Mouse (Mus musculus) kidney, embryonic 16.5 days (tissue): ENCODE results near the gene Clcc1. TPM values are rescaled to one million over a fixed set of nuclear protein-coding genes. Genes with fewer than 3 reads are reported as not detected.

ENCODE experiments used
- ATAC-seq: fragments of 200-750 bp; cut with Nextera tagmentation; 2 replicates; pipeline ENCODE4 v1.8.0; 2017; ENCODE audit warnings: moderate TSS enrichment; ENCODE audit not compliant: low FRiP score, low TSS enrichment
- H3K27ac ChIP-seq: fragments of 300-500 bp; sonication (generic); 2 replicates; pipeline ENCODE4 v1.5.1; 2014; ENCODE audit warnings: low read length
- H3K27me3 ChIP-seq: fragments of 300-500 bp; sonication (generic); 2 replicates; pipeline ENCODE4 v1.6.1; 2014; ENCODE audit warnings: low read length, control low read depth, mixed read lengths; ENCODE audit not compliant: insufficient read depth
- H3K36me3 ChIP-seq: fragments of 300-500 bp; sonication (generic); 2 replicates; pipeline ENCODE4 v1.6.1; 2014; ENCODE audit warnings: low read length, control low read depth, mixed read lengths; ENCODE audit not compliant: insufficient read depth
- H3K4me1 ChIP-seq: fragments of 300-500 bp; sonication (generic); 2 replicates; pipeline ENCODE4 v1.6.1; 2014; ENCODE audit warnings: low read length, control low read depth, mixed read lengths; ENCODE audit not compliant: insufficient read depth
- H3K4me2 ChIP-seq: fragments of 300-500 bp; sonication (generic); replicated peaks from 2 replicates; pipeline ENCODE4 v1.6.1; 2014; ENCODE audit warnings: low read depth, low read length
- H3K4me3 ChIP-seq: fragments of 300-500 bp; sonication (generic); 2 replicates; pipeline ENCODE4 v1.5.1; 2014; ENCODE audit warnings: mild to moderate bottlenecking, low read length
- H3K9ac ChIP-seq: fragments of 300-500 bp; sonication (generic); replicated peaks from 2 replicates; pipeline ENCODE4 v1.6.1; 2014; ENCODE audit warnings: low read length
- H3K9me3 ChIP-seq: fragments of 300-500 bp; sonication (generic); 2 replicates; pipeline ENCODE4 v1.6.1; 2016; ENCODE audit warnings: low read length, control low read depth
- WGBS: fragments of 180-500 bp; shearing (Covaris S2); extraction: QIAGEN DNeasy Blood & Tissue Kit; methylation state at CpG from one replicate; pipeline ENCODE4 v1.1.7; 2014; 5-methylcytosine and 5-hydroxymethylcytosine counted together
- polyA plus RNA-seq: library from polyadenylated mRNA; unstranded; fragments of >200 nt; fragmentation: Nextera tagmentation; extraction: Ambion mirVana; gene quantifications from 2 replicates; pipeline ENCODE4 v1.2.1, GENCODE M21; 2015

Gene Clcc1
- polyA plus RNA-seq, 1 experiment from 2014 or later: 63.9 TPM

DNA sequence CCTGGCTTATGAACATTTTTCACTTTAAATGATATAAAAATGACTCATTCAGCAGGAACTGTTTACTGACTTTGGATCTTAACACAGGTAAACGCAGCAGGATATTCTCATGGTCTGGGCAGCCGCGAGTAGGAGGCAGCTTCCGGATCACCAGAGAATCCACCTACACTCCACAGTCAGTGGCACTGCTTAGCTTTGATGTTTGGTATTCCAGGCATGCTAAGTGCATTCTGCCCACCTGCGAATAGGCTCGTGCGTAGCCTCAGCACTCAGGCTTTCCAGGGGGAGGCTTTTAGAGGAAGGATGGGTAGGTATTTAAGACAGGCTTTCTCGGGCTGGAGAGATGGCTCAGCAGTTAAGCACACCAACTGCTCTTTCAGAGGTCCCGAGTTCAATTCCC is 40.6 kb downstream of the Clcc1 start:
- no peak for ATAC-seq
- Histone ChIP-seq H3K4me3 (no peak overlapping the region), H3K9me3 (no peaks in the 10 kb centered on the region), H3K4me2 (no peak overlapping the region), H3K36me3 (peaks cover 36% of the 10 kb centered on the region), H3K9ac (no peak overlapping the region), H3K27me3 (no peaks in the 10 kb centered on the region), H3K4me1 (no peaks in the 10 kb centered on the region), H3K27ac (no peak overlapping the region)
- 88% methylated on average over 9 of the region's 9 CpGs for WGBS

GRCm38 (mm10) chr3:108698662-108699061 is 44.9 kb downstream of the Clcc1 start:
- no peak overlapping the region for H3K9ac ChIP-seq
- WGBS: 88% methylated on average over 8 of the region's 8 CpGs
- H3K27ac ChIP-seq: no peak overlapping the region
- no peak overlapping the region for H3K4me3 ChIP-seq
- no peaks in the 10 kb centered on the region for H3K4me1 ChIP-seq
- peaks cover 58% of the 10 kb centered on the region for H3K36me3 ChIP-seq
- ATAC-seq: no peak
- no peak overlapping the region for H3K4me2 ChIP-seq
- H3K27me3 ChIP-seq: no peaks in the 10 kb centered on the region
- H3K9me3 ChIP-seq: no peaks in the 10 kb centered on the region

DNA sequence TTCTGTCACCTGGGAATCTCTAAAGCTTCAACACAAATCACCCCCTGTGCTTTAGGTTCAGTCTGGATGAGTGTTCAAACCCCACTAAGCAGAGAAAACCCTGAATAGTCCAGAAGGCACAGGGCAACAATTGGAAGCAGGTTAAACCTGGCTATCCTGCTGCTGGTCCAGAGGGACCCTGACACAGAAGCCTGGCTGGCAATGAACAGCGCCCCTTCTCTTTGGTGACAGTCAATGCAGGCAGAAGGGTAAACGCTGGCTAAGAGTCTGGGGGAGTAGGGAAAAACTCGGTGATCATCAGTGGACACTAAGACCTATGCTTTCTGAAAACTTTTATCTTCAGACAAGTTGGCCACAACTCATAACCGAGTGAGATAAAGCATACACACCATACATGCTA is 46.1 kb downstream of the Clcc1 start:
- H3K27ac ChIP-seq: no peak overlapping the region
- H3K4me3 ChIP-seq: no peak overlapping the region
- no peak overlapping the region for H3K9ac ChIP-seq
- H3K4me2 ChIP-seq: no peak overlapping the region
- no peak for ATAC-seq
- no peaks in the 10 kb centered on the region for H3K9me3 ChIP-seq
- peaks cover 50% of the 10 kb centered on the region for H3K36me3 ChIP-seq
- WGBS: 91% methylated on average over 4 of the region's 4 CpGs
- H3K27me3 ChIP-seq: no peaks in the 10 kb centered on the region
- H3K4me1 ChIP-seq: no peaks in the 10 kb centered on the region

GRCm38 (mm10) chr3:108701256-108701655 is 47.5 kb downstream of the Clcc1 start:
- no peak for ATAC-seq
- Histone ChIP-seq H3K36me3 (peaks cover 44% of the 10 kb centered on the region), H3K27me3 (no peaks in the 10 kb centered on the region), H3K9me3 (no peaks in the 10 kb centered on the region), H3K4me1 (no peaks in the 10 kb centered on the region), H3K27ac (no peak overlapping the region), H3K4me3 (no peak overlapping the region), H3K4me2 (no peak overlapping the region), H3K9ac (no peak overlapping the region)
- WGBS: 81% methylated on average over 1 of the region's 1 CpGs

DNA sequence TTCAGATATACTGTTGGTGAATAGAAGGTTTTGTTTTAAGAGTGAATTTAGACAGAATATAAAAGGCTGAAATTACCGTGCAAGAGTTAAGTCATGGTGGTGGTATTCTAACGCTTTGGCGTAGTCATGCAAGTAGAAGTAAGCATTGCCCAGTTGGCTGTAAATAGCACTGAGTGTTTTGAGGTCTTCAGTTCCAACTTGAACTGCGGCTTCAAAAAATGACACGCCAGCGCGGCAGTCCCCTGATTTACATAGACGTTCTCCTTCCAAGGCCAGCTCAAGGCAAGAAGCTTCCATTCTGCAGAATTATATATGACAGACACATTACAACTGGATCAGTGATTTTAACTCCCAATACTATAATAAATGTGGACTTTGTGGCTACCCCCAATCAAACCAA is 49.1 kb downstream of the Clcc1 start:
- Histone ChIP-seq H3K9ac (no peak overlapping the region), H3K4me1 (no peaks in the 10 kb centered on the region), H3K4me2 (no peak overlapping the region), H3K27me3 (no peaks in the 10 kb centered on the region), H3K4me3 (no peak overlapping the region), H3K36me3 (peaks cover 37% of the 10 kb centered on the region), H3K27ac (no peak overlapping the region), H3K9me3 (no peaks in the 10 kb centered on the region)
- 94% methylated on average over 8 of the region's 8 CpGs for WGBS
- no peak for ATAC-seq

GRCm38 (mm10) chr3:108711296-108711695 is 57.6 kb downstream of the Clcc1 start:
- Histone ChIP-seq H3K4me3 (no peak overlapping the region), H3K36me3 (0 out of 2 replicates have a peak, but pooled peaks cover 6% of the 10 kb centered on the region), H3K27me3 (no peaks in the 10 kb centered on the region), H3K9ac (no peak overlapping the region), H3K4me2 (no peak overlapping the region), H3K27ac (no peak overlapping the region), H3K4me1 (peaks cover 9% of the 10 kb centered on the region), H3K9me3 (no peaks in the 10 kb centered on the region)
- no peak for ATAC-seq
- 93% methylated on average over 5 of the region's 5 CpGs for WGBS

GRCm38 (mm10) chr3:108713065-108713675 is 59.5 kb downstream of the Clcc1 start:
- peak; percentile 85 for ATAC-seq
- Histone ChIP-seq H3K4me2 (peak overlapping the region; percentile 40), H3K4me1 (peaks cover 9% of the 10 kb centered on the region), H3K27me3 (no peaks in the 10 kb centered on the region), H3K4me3 (no peak overlapping the region), H3K36me3 (no peaks in the 10 kb centered on the region), H3K9me3 (no peaks in the 10 kb centered on the region), H3K9ac (no peak overlapping the region), H3K27ac (no peak overlapping the region)
- 26% methylated on average over 3 of the region's 3 CpGs for WGBS

- no peak overlapping the region for H3K9ac ChIP-seq
- no peak for ATAC-seq
- H3K27ac ChIP-seq: no peak overlapping the region
- no peaks in the 10 kb centered on the region for H3K36me3 ChIP-seq
- no peak overlapping the region for H3K4me3 ChIP-seq
- no peaks in the 10 kb centered on the region for H3K9me3 ChIP-seq
- H3K4me1 ChIP-seq: peaks cover 9% of the 10 kb centered on the region
- no peak overlapping the region for H3K4me2 ChIP-seq
- H3K27me3 ChIP-seq: no peaks in the 10 kb centered on the region
- 94% methylated on average over 4 of the region's 4 CpGs for WGBS
These were observed 61.1 kb downstream of the Clcc1 start for GRCm38 (mm10) chr3:108714837-108715236.

- Histone ChIP-seq H3K27me3 (no peaks in the 10 kb centered on the region), H3K36me3 (no peaks in the 10 kb centered on the region), H3K4me1 (peaks cover 16% of the 10 kb centered on the region), H3K4me3 (no peak overlapping the region), H3K9me3 (no peaks in the 10 kb centered on the region), H3K9ac (no peak overlapping the region), H3K27ac (no peak overlapping the region), H3K4me2 (no peak overlapping the region)
- WGBS: 85% methylated on average over 3 of the region's 3 CpGs
- no peak for ATAC-seq
These were observed 64.3 kb downstream of the Clcc1 start for GRCm38 (mm10) chr3:108717896-108718502.

DNA sequence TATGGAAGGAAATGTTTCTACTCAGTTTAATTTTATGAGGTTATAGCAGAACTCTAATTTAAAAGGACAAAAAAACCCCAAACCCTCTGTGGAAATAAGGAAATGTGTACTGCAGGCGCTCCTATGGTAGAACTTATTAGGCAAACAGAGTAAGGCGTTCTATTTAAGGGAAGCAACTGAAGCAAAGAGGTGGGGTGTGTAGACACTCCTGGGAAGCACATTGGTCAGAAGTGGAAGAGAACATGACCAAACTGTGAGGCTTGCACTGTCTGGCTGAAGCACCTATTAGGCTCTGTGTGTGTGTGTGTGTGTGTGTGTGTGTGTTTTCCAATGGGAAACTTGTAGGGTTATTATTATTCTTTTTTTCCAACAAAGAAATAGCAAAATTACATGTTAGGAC is 65.6 kb downstream of the Clcc1 start:
- peaks cover 13% of the 10 kb centered on the region for H3K4me1 ChIP-seq
- H3K36me3 ChIP-seq: no peaks in the 10 kb centered on the region
- H3K4me2 ChIP-seq: no peak overlapping the region
- H3K27ac ChIP-seq: no peak overlapping the region
- no peaks in the 10 kb centered on the region for H3K9me3 ChIP-seq
- ATAC-seq: no peak
- H3K9ac ChIP-seq: no peak overlapping the region
- WGBS: 82% methylated on average over 2 of the region's 2 CpGs
- H3K27me3 ChIP-seq: no peaks in the 10 kb centered on the region
- H3K4me3 ChIP-seq: no peak overlapping the region
